Mouse (Mus musculus): ENCODE data around the gene P4hb. TPM values are rescaled to one million over a fixed set of nuclear protein-coding genes. Genes with fewer than 3 reads are reported as not detected.

Gene P4hb
- total RNA-seq, 2 experiments from 2014 or later, result 153 to 161 TPM

DNA sequence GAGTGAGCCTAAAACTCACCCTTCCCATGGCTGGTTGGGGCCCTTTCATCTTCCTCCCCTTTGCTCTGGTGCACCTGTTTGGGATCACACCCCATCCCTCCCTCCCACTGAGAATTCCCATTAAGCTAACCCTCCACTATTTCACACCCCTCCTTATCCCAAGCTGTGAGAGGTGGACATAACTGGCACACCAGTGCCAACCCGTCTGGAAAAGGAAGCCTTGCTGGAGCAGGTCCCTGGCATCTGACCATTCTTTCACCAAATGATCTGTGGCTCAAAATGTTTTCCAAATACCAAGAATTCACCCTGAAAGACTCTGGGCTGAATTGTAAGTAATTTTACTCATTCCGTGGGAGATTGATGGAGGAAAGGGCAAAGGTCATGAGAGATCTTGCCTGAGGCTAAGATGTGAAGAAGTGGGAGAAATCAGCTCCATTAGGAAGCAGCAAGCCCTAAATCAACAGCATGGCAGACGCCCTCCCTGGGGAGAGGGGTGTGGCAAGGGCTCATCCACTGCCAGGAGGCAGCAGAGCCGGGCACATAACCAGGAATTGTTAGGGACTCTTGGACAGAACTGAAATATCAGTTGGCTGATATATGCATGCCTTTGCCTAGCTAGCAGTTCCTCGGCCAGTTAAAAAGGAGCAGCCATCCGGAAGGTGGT lies 60.1 kb downstream of the P4hb start:
- no peak for DNase-seq (ENCODE audit: low spot score in 2 of 2)

DNA sequence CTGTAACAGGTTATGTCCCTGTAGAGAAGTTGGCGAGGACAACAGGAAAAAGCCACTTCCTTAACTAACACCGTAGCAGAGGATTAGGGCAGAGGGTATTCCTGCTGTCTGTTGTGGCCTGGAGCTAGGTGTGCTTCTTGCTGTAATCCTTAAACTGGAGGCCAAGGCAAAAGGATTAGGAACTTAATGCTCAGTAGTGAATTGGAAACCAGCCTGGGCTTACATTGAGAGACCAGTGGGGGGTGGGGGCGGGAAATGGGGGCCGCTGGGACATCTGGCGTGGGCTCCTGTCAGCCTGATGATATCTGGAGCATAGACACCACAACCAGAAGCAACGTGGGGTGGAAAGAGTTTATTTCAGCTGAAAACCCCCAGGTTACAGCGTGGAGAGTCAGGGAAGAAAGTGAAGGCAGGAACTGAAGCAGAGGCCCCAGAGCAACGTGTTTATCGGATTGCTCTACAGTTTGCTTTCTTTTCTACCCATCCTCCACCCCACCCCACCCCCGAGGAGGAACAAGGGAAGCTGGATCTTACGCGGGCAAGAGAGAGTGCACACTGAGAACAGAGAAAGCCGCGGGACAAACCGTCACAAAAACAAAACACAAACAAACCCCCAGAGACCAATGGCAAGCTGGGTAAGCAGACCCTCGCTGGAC lies 62.5 kb downstream of the P4hb start:
- DNase-seq (ENCODE audit: low spot score in 2 of 2), result no peak

Other genes with a start within 250 kb of the P4hb start
- 1,000 to 10,000 TPM; 2,523 to 2,576 TPM for gene Actg1, start 224.7 kb downstream of the P4hb start, total RNA-seq (2021)
- not detected for gene Fscn2, start 211.7 kb downstream of the P4hb start, total RNA-seq (2021)
- 10 to 100 TPM; 58.8 to 62.0 TPM for gene Faap100, start 194.5 kb downstream of the P4hb start, total RNA-seq (2021)
- gene Nploc4, start 135.5 kb downstream of the P4hb start, total RNA-seq (2021), result 10 to 100 TPM; 71.2 to 71.4 TPM
- 10 to 100 TPM in 1 of 2 experiments, not detected in 1; 12.5 TPM for gene Tspan10, start 130.6 kb downstream of the P4hb start, total RNA-seq (2021)
- gene Pde6g, start 119.8 kb downstream of the P4hb start, total RNA-seq (2021), result under 1 TPM; 0.20 to 0.41 TPM
- 10 to 100 TPM; 10.4 to 10.5 TPM for gene Oxld1, start 115.2 kb downstream of the P4hb start, total RNA-seq (2021)
- gene Ccdc137, start 115.1 kb downstream of the P4hb start, total RNA-seq (2021), result 10 to 100 TPM; 26.5 to 27.8 TPM
- gene Arl16, start 105.6 kb downstream of the P4hb start, total RNA-seq (2021), result 10 to 100 TPM; 57.9 to 61.5 TPM
- 10 to 100 TPM; 76.4 to 82.3 TPM for gene Mrpl12, start 88.6 kb downstream of the P4hb start, total RNA-seq (2021)
- 10 to 100 TPM; 24.5 to 25.8 TPM for gene Slc25a10, start 81.4 kb downstream of the P4hb start, total RNA-seq (2021)
- gene Gcgr, start 42.6 kb downstream of the P4hb start, total RNA-seq (2021), result under 1 TPM in 1 of 2 experiments, not detected in 1; 0.18 TPM
- gene Mcrip1, start 23.5 kb downstream of the P4hb start, total RNA-seq (2021), result 100 to 1,000 TPM in 1 of 2 experiments, 10 to 100 TPM in 1; 95.4 to 107 TPM
- not detected for gene Ppp1r27, start 22.1 kb downstream of the P4hb start, total RNA-seq (2021)
- gene Arhgdia, start 8.4 kb upstream of the P4hb start, total RNA-seq (2021), result 100 to 1,000 TPM; 344 to 379 TPM
- 10 to 100 TPM; 79.8 to 91.3 TPM for gene Alyref, start 25.1 kb upstream of the P4hb start, total RNA-seq (2021)
- gene Anapc11, start 25.2 kb upstream of the P4hb start, total RNA-seq (2021), result 100 to 1,000 TPM in 1 of 2 experiments, 10 to 100 TPM in 1; 93.5 to 107 TPM
- 1 to 10 TPM; 2.2 to 2.4 TPM for gene Npb, start 35.2 kb upstream of the P4hb start, total RNA-seq (2021)
- gene Pcyt2, start 44.7 kb upstream of the P4hb start, total RNA-seq (2021), result 100 to 1,000 TPM; 132 to 145 TPM
- 10 to 100 TPM; 33.5 to 39.7 TPM for gene Sirt7, start 52.0 kb upstream of the P4hb start, total RNA-seq (2021)
- 10 to 100 TPM; 79.3 to 86.7 TPM for gene Mafg, start 60.3 kb upstream of the P4hb start, total RNA-seq (2021)
- 1 to 10 TPM; 3.5 to 5.3 TPM for gene Pycr1, start 70.5 kb upstream of the P4hb start, total RNA-seq (2021)
- 1 to 10 TPM; 1.1 to 2.1 TPM for gene Myadml2, start 74.9 kb upstream of the P4hb start, total RNA-seq (2021)
- 1 to 10 TPM; 5.8 to 7.4 TPM for gene Notum, start 87.9 kb upstream of the P4hb start, total RNA-seq (2021)
- 10 to 100 TPM; 55.5 to 62.5 TPM for gene Aspscr1, start 99.7 kb upstream of the P4hb start, total RNA-seq (2021)
- 10 to 100 TPM; 30.1 to 32.0 TPM for gene Cenpx, start 140.5 kb upstream of the P4hb start, total RNA-seq (2021)
- 10 to 100 TPM; 61.1 to 71.1 TPM for gene Lrrc45, start 140.7 kb upstream of the P4hb start, total RNA-seq (2021)
- 100 to 1,000 TPM; 247 to 249 TPM for gene Rac3, start 148.2 kb upstream of the P4hb start, total RNA-seq (2021)
- 10 to 100 TPM in 1 of 2 experiments, 1 to 10 TPM in 1; 7.8 to 10.2 TPM for gene Dcxr, start 154.0 kb upstream of the P4hb start, total RNA-seq (2021)
- gene Cbr2, start 158.9 kb upstream of the P4hb start, total RNA-seq (2021), result 1 to 10 TPM; 2.6 to 2.8 TPM
- gene Hmga1b, start 189.5 kb upstream of the P4hb start, total RNA-seq (2021), result 10 to 100 TPM; 18.7 to 22.2 TPM
- gene Rfng, start 211.0 kb upstream of the P4hb start, total RNA-seq (2021), result 10 to 100 TPM; 89.5 to 91.8 TPM
- gene Gps1, start 211.0 kb upstream of the P4hb start, total RNA-seq (2021), result 100 to 1,000 TPM; 136 to 144 TPM
- 10 to 100 TPM; 42.3 to 44.5 TPM for gene Dus1l, start 223.2 kb upstream of the P4hb start, total RNA-seq (2021)

Data from layer of hippocampus, postnatal 10 days (tissue).